Mouse (Mus musculus) central nervous system, embryonic 18 days (tissue): Measurements from ENCODE around the gene Tmem151b. TPM values are rescaled to one million over a fixed set of nuclear protein-coding genes. Genes with fewer than 3 reads are reported as not detected.

Experiments
- polyA plus RNA-seq: library from polyadenylated mRNA; depleted of rRNA; stranded (reverse); fragments of >200 nt; gene quantifications from 2 replicates; pipeline ENCODE4 v1.2.3, GENCODE M21; 2012; rRNA removed

The Tmem151b gene
- polyA plus RNA-seq, result 30.5 and 38.1 TPM in 2 replicates

DNA sequence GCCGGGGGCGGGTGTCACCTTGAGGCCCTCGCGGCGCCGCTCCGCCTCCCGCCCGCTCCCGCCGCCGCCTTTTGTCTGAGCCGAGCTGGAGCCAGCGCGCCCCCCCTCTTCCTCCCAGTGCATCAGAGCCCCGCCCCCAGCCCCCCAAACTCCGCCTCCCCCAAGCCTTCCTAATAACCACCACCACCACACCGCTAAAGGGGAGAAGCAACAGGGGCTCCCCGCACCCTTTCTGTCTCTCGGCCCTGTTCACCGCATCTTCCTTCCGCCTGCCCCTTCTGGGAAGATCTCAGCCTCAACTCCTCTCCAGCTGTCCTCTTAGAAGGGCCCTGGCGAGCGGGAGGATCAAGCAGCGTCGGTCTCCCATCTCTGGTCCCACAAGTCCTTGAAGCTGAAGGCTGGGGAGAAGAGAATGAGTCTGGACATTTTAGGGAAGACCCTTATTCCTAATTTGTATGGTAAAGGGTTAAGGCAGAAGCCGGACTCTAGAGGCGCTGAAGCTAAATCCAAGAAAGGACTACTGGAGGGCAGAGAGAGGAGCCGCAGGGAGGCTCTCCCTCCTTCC is at the start of gene Tmem151b:
Gene Tmem151b (minus strand): TSS at position 61 of the 565 bp plus-strand sequence.

DNA sequence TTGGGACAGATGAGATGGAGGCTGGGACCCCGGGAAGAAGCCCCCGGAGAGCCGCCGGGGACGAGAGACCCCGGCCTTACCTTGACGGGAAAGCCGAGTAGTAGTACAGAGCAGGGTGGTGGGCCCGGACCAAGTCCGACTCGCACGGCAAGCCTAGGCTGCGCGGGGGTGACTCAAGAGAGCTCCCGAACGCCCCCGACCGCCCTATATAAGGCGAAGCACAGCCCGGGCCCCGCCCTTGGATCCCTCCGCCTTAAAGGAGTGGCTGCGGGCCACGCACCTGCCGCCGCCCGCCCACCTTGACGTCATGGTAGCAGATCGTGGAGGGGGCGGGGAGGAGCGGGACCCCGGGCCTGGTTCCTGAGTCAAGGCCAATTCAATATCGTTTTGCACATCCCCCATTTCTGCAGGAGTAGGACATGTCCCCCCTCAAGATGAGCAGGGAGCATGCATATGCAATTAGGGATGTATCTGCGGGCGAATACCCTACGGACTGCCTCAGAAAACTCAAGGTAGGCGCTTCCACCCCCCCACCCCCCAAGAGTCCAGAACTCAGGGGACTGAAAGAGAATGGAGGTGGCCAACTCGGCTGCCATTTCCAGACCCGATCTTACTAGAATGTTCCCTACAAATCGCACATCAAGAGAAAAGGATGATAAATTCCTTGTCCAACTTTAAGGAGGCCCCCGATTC is 23.8 kb upstream of the Tmem151b start, which contains the start of gene Hsp90ab1:
Gene Hsp90ab1 (minus strand): TSS at position 185 of the 693 bp plus-strand sequence.

DNA sequence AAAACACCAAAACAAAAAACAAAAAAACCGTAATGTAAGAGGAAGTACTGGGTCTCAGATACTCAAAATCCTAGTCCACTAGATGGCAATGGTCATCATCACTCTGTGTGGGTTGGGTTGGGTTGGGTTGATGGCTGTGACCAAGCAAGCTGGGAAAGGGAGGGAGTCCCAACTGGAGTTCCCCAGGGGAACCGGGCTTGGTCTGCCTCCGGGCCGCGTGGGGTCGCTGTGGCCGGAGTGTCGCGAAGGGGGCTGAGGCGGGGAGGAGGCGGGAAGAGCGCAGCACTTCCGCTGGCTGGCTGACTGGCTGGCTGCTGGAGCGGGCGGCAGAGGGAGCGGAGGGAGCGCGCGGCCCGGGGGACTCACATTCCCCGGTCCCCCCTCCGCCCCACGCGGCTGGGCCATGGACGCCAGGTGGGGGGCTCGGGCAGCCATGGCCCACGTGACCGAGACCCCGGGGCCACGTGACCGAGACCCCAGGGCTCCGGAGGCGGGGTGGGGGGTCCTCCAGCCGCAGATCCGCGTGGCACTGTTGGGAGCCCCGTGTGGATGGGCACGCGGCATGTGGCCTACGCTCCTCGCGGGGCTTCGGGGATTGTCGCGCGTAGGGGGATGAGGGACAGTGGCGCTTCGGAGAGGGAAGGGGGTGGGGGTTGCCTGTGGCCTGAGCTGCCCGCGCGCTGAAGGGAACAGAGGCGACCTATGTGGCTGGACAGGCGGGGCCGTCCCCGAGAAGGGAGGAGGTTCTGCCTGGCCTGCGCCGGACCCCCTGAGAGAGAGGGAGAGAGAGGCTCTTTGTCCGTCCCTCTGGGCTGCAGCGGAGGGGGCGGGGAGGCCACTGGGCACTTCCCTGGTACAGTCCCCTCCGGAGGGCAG is 14.4 kb upstream of the Tmem151b start, which contains the start of gene Slc35b2:
Gene Slc35b2 (plus strand): TSS at position 220 of the 876 bp plus-strand sequence.

DNA sequence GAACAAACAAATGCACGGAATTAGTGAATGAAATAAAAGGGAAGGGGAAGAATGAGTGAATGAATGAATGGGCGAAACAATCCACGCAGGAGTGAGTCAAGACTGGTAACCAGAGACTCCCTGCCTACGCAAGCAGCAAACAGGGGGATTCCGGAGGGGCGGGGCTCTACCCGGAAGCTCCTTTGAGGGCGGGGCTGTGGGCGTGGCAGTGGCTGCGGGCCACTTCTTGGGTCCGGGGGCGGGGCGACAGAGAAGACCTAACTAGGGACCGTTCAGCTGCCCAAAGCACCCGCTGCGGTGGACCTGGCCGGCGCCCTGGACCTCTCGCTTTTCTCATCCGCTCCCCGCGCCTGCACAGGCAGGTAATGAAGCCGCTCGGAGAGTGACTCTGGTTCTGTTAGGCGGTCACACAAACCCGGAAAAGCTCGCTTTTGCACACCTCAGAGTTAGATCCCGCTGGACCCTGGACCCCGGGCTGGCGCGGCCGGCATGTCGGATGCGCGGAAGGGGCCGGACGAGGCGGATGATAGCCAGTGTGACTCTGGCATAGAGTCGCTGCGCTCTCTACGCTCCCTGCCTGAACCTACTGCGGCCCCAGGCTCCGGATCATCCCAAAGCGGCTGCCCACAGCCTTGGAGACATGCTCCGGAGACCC is 6.1 kb upstream of the Tmem151b start, which contains the start of gene Nfkbie:
Gene Nfkbie (plus strand): TSS at position 252 of the 655 bp plus-strand sequence.

DNA sequence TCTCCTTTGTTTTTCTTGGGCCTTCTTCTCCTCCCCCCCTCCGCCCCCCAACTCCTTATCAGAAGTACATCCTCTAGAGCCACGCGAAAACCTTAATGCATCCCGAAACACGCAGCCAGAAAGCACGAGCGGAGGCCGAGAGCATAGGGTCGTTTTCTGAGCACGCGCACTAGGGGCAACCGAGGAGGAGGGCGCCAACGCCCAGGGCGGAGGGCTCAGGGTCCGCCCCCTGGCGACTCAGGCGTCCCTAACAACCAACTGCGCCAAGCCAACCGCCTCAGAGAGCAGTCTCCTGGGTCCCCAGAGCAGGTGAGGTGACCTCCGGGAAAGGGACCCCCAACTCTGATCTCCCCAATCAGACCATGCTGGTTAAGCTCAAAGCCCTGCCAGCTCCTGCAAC is 26.2 kb downstream of the Tmem151b start, which contains the start of gene Tcte1:
Gene Tcte1 (plus strand): TSS at position 172 of the 400 bp plus-strand sequence.

DNA sequence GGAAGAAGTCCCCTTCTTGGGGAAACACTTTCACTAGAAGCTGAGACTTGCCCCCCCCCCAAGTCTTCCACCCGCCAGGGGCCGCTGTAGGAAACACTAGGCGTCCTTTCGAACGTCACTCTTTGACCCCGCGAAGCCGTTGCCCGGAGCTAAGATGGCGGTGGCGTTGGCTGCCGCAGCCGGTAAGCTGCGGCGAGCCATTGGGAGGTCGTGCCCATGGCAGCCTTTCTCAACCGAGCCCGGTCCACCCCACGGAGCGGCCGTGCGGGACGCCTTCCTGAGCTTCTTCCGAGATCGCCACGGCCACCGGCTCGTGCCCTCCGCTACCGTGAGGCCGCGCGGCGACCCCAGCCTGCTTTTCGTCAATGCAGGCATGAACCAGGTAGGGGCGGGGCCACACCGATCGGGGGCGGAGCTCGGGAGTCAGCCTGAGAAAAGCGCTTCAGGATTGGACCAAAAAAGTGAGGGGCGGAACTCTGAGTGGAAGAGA is 42.7 kb downstream of the Tmem151b start, which contains the start of gene Aars2:
Gene Aars2 (plus strand): TSS at position 142 of the 490 bp plus-strand sequence.

Other genes starting within 250 kb of the Tmem151b start
- gene Cdc5l, start 115.9 kb downstream of the Tmem151b start, polyA plus RNA-seq, result 34.9 and 35.7 TPM in 2 replicates
- gene Spats1, start 74.3 kb downstream of the Tmem151b start, polyA plus RNA-seq, result 1.4 and 1.6 TPM in 2 replicates
- 24.5 and 25.5 TPM in 2 replicates for gene Aars2, start 42.8 kb downstream of the Tmem151b start, polyA plus RNA-seq
- 0.97 and 1.0 TPM in 2 replicates for gene Tcte1, start 26.2 kb downstream of the Tmem151b start, polyA plus RNA-seq
- 2.2 and 2.4 TPM in 2 replicates for gene Nfkbie, start 6.0 kb upstream of the Tmem151b start, polyA plus RNA-seq
- 65.0 and 70.4 TPM in 2 replicates for gene Slc35b2, start 14.2 kb upstream of the Tmem151b start, polyA plus RNA-seq
- 834 and 842 TPM in 2 replicates for gene Hsp90ab1, start 23.6 kb upstream of the Tmem151b start, polyA plus RNA-seq
- gene Slc29a1, start 49.9 kb upstream of the Tmem151b start, polyA plus RNA-seq, result 104 TPM in 2 replicates
- 1.8 TPM in 1 of 2 replicates, not detected in the other for gene Mymx, start 52.4 kb upstream of the Tmem151b start, polyA plus RNA-seq
- 0.16 and 1.9 TPM in 2 replicates for gene Capn11, start 109.6 kb upstream of the Tmem151b start, polyA plus RNA-seq
- gene Mrpl14, start 136.6 kb upstream of the Tmem151b start, polyA plus RNA-seq, result 84.2 and 92.5 TPM in 2 replicates
- 262 and 321 TPM in 2 replicates for gene Tmem63b, start 137.2 kb upstream of the Tmem151b start, polyA plus RNA-seq
- 0.36 and 0.40 TPM in 2 replicates for gene 1600014C23Rik, start 184.2 kb upstream of the Tmem151b start, polyA plus RNA-seq